19 mouse cellular contexts compared by ENCODE assay signal in the genomic region with DNA sequence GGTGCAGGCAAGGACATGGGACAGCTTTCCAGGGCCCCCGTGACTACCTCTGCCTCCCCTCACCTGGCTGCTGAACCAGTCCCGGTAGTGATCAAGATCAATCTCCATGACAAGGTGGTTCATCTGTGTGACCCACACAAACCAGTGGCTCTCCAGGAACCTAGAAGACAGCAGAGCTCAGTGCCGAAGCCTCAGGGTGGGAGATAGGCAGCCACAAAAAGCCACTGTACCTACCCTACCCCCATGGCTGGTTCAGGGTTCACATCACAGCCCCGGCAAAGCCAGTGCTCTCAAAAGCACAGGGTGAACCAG. TPM values are rescaled to one million over a fixed set of nuclear protein-coding genes. Genes with fewer than 3 reads are reported as not detected.
DNase-seq lines count a peak whose midpoint lies in the region; ATAC-seq and TF ChIP-seq lines count a peak whose summit lies in the region.
"Had no signal": no experiment of that assay in that cellular context is flagged by ENCODE, and none has a peak within 500 bp of the region (broad histone marks: within the 10 kb centered on the region; RNA-seq: fewer than 3 reads in every experiment).

No protein-coding gene starts in this region.

- no peak for ATAC-seq in intestine, postnatal 0 days
- no peak for ATAC-seq in liver, embryonic 15.5 days (ENCODE audit: insufficient read depth)
- ATAC-seq: forebrain, embryonic 14.5 days had no signal

- peaks cover 4% of the 10 kb centered on the region; the same call in 1 of the 2 replicates for H3K4me1 ChIP-seq in intestine, postnatal 0 days (replicated peaks; ENCODE audit: control insufficient read depth, insufficient read depth, low read length)
- H3K4me1 ChIP-seq in liver, embryonic 15.5 days (replicated peaks) = peaks cover 43% of the 10 kb centered on the region
- H3K4me1 ChIP-seq in small intestine, adult 2 months (ENCODE audit: control insufficient read depth, insufficient read depth, insufficient read length, low read length) = peaks cover 35% of the 10 kb centered on the region
- H3K4me1 ChIP-seq: embryonic facial prominence, embryonic 15.5 days had no signal

- H3K9me3 ChIP-seq in intestine, postnatal 0 days (ENCODE audit: control insufficient read depth) = no peaks in the 10 kb centered on the region
- no peaks in the 10 kb centered on the region for H3K9me3 ChIP-seq in liver, embryonic 15.5 days (replicated peaks)
- H3K9me3 ChIP-seq: embryonic facial prominence, embryonic 15.5 days; forebrain, embryonic 10.5 days; heart, embryonic 13.5 days; hindbrain, embryonic 15.5 days had no signal

- 66% methylated on average over 4 of the region's 4 CpGs for WGBS in intestine, postnatal 0 days
- WGBS in liver, embryonic 15.5 days (ENCODE audit: insufficient replicate concordance) = 42% methylated on average over 4 of the region's 4 CpGs
- WGBS in small intestine, adult 2 months = 28% methylated on average over 4 of the region's 4 CpGs

- no peak for TF ChIP-seq CTCF in intestine, postnatal 0 days (IDR thresholded peaks at IDR 0.05; ENCODE audit: low read depth)
- no peak for TF ChIP-seq CTCF in small intestine, adult 2 months (IDR thresholded peaks at IDR 0.05; ENCODE audit: extremely low read depth, insufficient read length, insufficient replicate concordance, low read depth, low read length)

- TF ChIP-seq POLR2A in small intestine, adult 2 months (IDR thresholded peaks at IDR 0.05; ENCODE audit: low read depth, low read length) = no peak

- no peak overlapping the region for H3K4me2 ChIP-seq in intestine, postnatal 0 days (replicated peaks; ENCODE audit: low read depth)
- no peak overlapping the region for H3K4me2 ChIP-seq in liver, embryonic 15.5 days
- H3K4me2 ChIP-seq: embryonic facial prominence, embryonic 15.5 days; heart, embryonic 13.5 days; hindbrain, embryonic 15.5 days had no signal

- H3K9ac ChIP-seq in intestine, postnatal 0 days (ENCODE audit: low read depth, low read length) = no peak overlapping the region
- H3K9ac ChIP-seq in liver, embryonic 15.5 days = no peak overlapping the region
- H3K9ac ChIP-seq: embryonic facial prominence, embryonic 15.5 days; heart, embryonic 13.5 days; hindbrain, embryonic 15.5 days had no signal

- peak overlapping the region; percentile 42 for H3K27ac ChIP-seq in intestine, postnatal 0 days (ENCODE audit: low read depth, low read length)
- peak overlapping the region; percentile 38; the same call in 1 of the 2 replicates for H3K27ac ChIP-seq in liver, embryonic 15.5 days (replicated peaks)
- peak overlapping the region; percentile 94 for H3K27ac ChIP-seq in small intestine, adult 2 months (ENCODE audit: insufficient read depth, low read depth, low read length)
- H3K27ac ChIP-seq: embryonic facial prominence, embryonic 15.5 days; forebrain, embryonic 10.5 days; heart, embryonic 13.5 days; hindbrain, embryonic 15.5 days had no signal

- no peaks in the 10 kb centered on the region for H3K27me3 ChIP-seq in intestine, postnatal 0 days (replicated peaks; ENCODE audit: control insufficient read depth, insufficient read depth, low read length)
- H3K27me3 ChIP-seq in liver, embryonic 15.5 days = no peaks in the 10 kb centered on the region
- H3K27me3 ChIP-seq in small intestine, adult 2 months (ENCODE audit: control insufficient read depth, insufficient read depth, low read length) = no peaks in the 10 kb centered on the region
- H3K27me3 ChIP-seq: embryonic facial prominence, embryonic 15.5 days; heart, embryonic 13.5 days; hindbrain, embryonic 15.5 days had no signal

- H3K4me3 ChIP-seq in intestine, postnatal 0 days (ENCODE audit: low read depth, low read length) = no peak overlapping the region
- H3K4me3 ChIP-seq in liver, embryonic 15.5 days (replicated peaks) = no peak overlapping the region
- no peak overlapping the region for H3K4me3 ChIP-seq in small intestine, adult 2 months (ENCODE audit: low read depth, low read length)
- H3K4me3 ChIP-seq: embryonic facial prominence, embryonic 15.5 days; erythroblast, embryonic 14.5 days; forebrain, embryonic 10.5 days; heart, embryonic 13.5 days; hindbrain, embryonic 15.5 days had no signal

- peaks cover 83% of the 10 kb centered on the region for H3K36me3 ChIP-seq in intestine, postnatal 0 days (ENCODE audit: control insufficient read depth, insufficient read depth)
- H3K36me3 ChIP-seq in liver, embryonic 15.5 days (replicated peaks) = peaks cover 75% of the 10 kb centered on the region
- peaks cover 30% of the 10 kb centered on the region for H3K36me3 ChIP-seq in small intestine, adult 2 months (ENCODE audit: control insufficient read depth, insufficient read depth, low read length)

- peak; percentile 29 for DNase-seq in thymus, postnatal 4 days
- no peak for DNase-seq in thymus, postnatal 36 days
- DNase-seq in kidney, adult 8-10 months = no peak
- DNase-seq in embryo, embryonic 10.5 days (ENCODE audit: low spot score) = no peak
- DNase-seq in gastrocnemius, postnatal 10 days = no peak
- DNase-seq: adrenal gland, adult 8-10 months; cerebellum, adult 11 months; cerebellum, adult 9-10 months; cerebellum, postnatal 36 days; heart, postnatal 36 days had no signal

RNA-seq across cellular contexts. Expression of gene Fads3, which starts 24.8 kb away (rescaled TPM):
- polyA plus RNA-seq in intestine, postnatal 0 days (2015; fragmentation: Nextera tagmentation; extraction: Ambion mirVana) = 4.7 and 4.8 TPM in 2 replicates
- 7.6 and 8.9 TPM in 2 replicates for polyA plus RNA-seq in liver, embryonic 15.5 days (2015; fragmentation: Nextera tagmentation; extraction: Ambion mirVana)
- 7.6 and 18.9 TPM in 2 replicates for polyA plus RNA-seq in small intestine, adult 2 months (2012; rRNA removed)
- total RNA-seq in gastrocnemius, postnatal 10 days (2021) = 1 to 10 TPM; 8.7 to 9.1 TPM

RNA-seq across cellular contexts. Expression of gene Fads2, which starts 35.4 kb away (rescaled TPM):
- polyA plus RNA-seq in intestine, postnatal 0 days (2015; fragmentation: Nextera tagmentation; extraction: Ambion mirVana) = 46.8 and 54.2 TPM in 2 replicates
- 89.7 and 102 TPM in 2 replicates for polyA plus RNA-seq in liver, embryonic 15.5 days (2015; fragmentation: Nextera tagmentation; extraction: Ambion mirVana)
- 29.6 and 44.9 TPM in 2 replicates for polyA plus RNA-seq in small intestine, adult 2 months (2012; rRNA removed)
- 10 to 100 TPM; 14.5 to 18.1 TPM for total RNA-seq in gastrocnemius, postnatal 10 days (2021)

Comparison
In these comparisons a context has a peak if more than half of its experiments do, and no peak if none do; other contexts are left out.
1. H3K27ac ChIP-seq: peak in every context shown above with its lines; median percentile 94 in small intestine, adult 2 months; 42 in intestine, postnatal 0 days; 38 in liver, embryonic 15.5 days.